Mouse (Mus musculus) G1E (cell line): ENCODE measurements at regions not wholly inside any gene's neighbourhood (a gene's known extent, or its start where the extent isn't known, plus 50 kb on each side); places are given as distances from the start of the nearest gene placed in this dataset.

Experiments used
- ATAC-seq: 2 replicates; pipeline ENCODE4 v1.8.0; 2016; ENCODE audit warnings: mild to moderate bottlenecking; ENCODE audit not compliant: insufficient number of reproducible peaks, poor library complexity, low FRiP score, severe bottlenecking; ENCODE audit errors: extremely low read depth
- DNase-seq: peaks from one replicate; pipeline ENCODE4 v3.0.0; 2012; ENCODE audit warnings: low spot score
- H3K27me3 ChIP-seq: 2 replicates; pipeline ENCODE4 v1.6.1; 2012; ENCODE audit warnings: mild to moderate bottlenecking, low read length, inconsistent platforms; ENCODE audit not compliant: insufficient read depth
- H3K36me3 ChIP-seq: replicated peaks from 2 replicates; pipeline ENCODE3; 2012; ENCODE audit warnings: mild to moderate bottlenecking, inconsistent platforms
- H3K4me1 ChIP-seq: 2 replicates; pipeline ENCODE4 v1.6.1; 2012; ENCODE audit warnings: low read depth, low read length, inconsistent platforms, mixed read lengths; ENCODE audit not compliant: insufficient read depth
- H3K4me3 ChIP-seq: 2 replicates; pipeline ENCODE4 v1.5.1; 2012; ENCODE audit warnings: low read depth, mild to moderate bottlenecking, inconsistent platforms, low read length, moderate library complexity, mixed read lengths
- H3K9me3 ChIP-seq: replicated peaks from 2 replicates; pipeline ENCODE4 v1.6.1; 2012; ENCODE audit warnings: inconsistent platforms
- CTCF ChIP-seq: IDR thresholded peaks from 2 replicates; pipeline ENCODE4 v1.5.1; 2012; ENCODE audit warnings: low read depth, low read length, inconsistent platforms, mixed read lengths
- GATA1 ChIP-seq: IDR thresholded peaks from 2 replicates; pipeline ENCODE4 v1.6.1; 2012; ENCODE audit warnings: borderline replicate concordance, low read length, inconsistent platforms, mixed read lengths
- GATA2 ChIP-seq: IDR thresholded peaks from 2 replicates; pipeline ENCODE4 v1.6.1; 2012; ENCODE audit warnings: low read depth, low read length, inconsistent platforms, borderline replicate concordance
- POLR2AphosphoS5 ChIP-seq: IDR thresholded peaks from 2 replicates; pipeline ENCODE4 v1.6.1; 2012; ENCODE audit warnings: low read depth, low read length, inconsistent platforms; ENCODE audit not compliant: insufficient replicate concordance
- TAL1 ChIP-seq: conservative IDR thresholded peaks from 2 replicates; pipeline ENCODE4 v1.6.1; 2012; ENCODE audit warnings: low read depth, low read length, inconsistent platforms, mixed read lengths

- no peaks in the 10 kb centered on the region for H3K36me3 ChIP-seq
- no peak overlapping the region for H3K4me3 ChIP-seq
- H3K4me1 ChIP-seq: peaks cover 20% of the 10 kb centered on the region
- no peaks in the 10 kb centered on the region for H3K27me3 ChIP-seq
- TF ChIP-seq TAL1 (no peak), GATA1 (no peak), GATA2 (no peak), CTCF (no peak), POLR2AphosphoS5 (no peak)
- DNase-seq (no peak), ATAC-seq (no peak)
- no peaks in the 10 kb centered on the region for H3K9me3 ChIP-seq
Measured at GRCm38 (mm10) chr2:45249658-45250057, 132.5 kb upstream of the Zeb2 start.

GRCm38 (mm10) chr2:45246061-45246945, 129.1 kb upstream of the Zeb2 start:
- TF ChIP-seq CTCF (no peak), TAL1 (no peak), POLR2AphosphoS5 (no peak), GATA1 (no peak), GATA2 (no peak)

GRCm38 (mm10) chr2:45245506-45245905, 128.3 kb upstream of the Zeb2 start:
- Histone ChIP-seq H3K4me3 (no peak overlapping the region), H3K9me3 (no peaks in the 10 kb centered on the region), H3K4me1 (peaks cover 38% of the 10 kb centered on the region), H3K36me3 (no peaks in the 10 kb centered on the region), H3K27me3 (no peaks in the 10 kb centered on the region)
- no peak for TF ChIP-seq TAL1
- TF ChIP-seq GATA1: no peak
- TF ChIP-seq CTCF: no peak
- no peak for TF ChIP-seq GATA2
- TF ChIP-seq POLR2AphosphoS5: no peak
- no peak for DNase-seq
- peak; percentile 62 for ATAC-seq

More at GRCm38 (mm10) chr2:45246061-45246945, 129.1 kb upstream of the Zeb2 start:
- peaks cover 30% of the 10 kb centered on the region for H3K4me1 ChIP-seq
- no peaks in the 10 kb centered on the region for H3K27me3 ChIP-seq
- no peaks in the 10 kb centered on the region for H3K36me3 ChIP-seq
- DNase-seq: no peak
- H3K9me3 ChIP-seq: no peaks in the 10 kb centered on the region
- H3K4me3 ChIP-seq: no peak overlapping the region
- no peak for ATAC-seq

GRCm38 (mm10) chr2:45244491-45244890, 127.3 kb upstream of the Zeb2 start:
- no peaks in the 10 kb centered on the region for H3K36me3 ChIP-seq
- H3K4me1 ChIP-seq: peaks cover 47% of the 10 kb centered on the region
- ATAC-seq (no peak), DNase-seq (no peak)
- no peaks in the 10 kb centered on the region for H3K27me3 ChIP-seq
- H3K9me3 ChIP-seq: no peaks in the 10 kb centered on the region
- TF ChIP-seq CTCF: no peak
- TF ChIP-seq GATA1: no peak
- TF ChIP-seq GATA2: no peak
- TF ChIP-seq POLR2AphosphoS5: no peak
- TF ChIP-seq TAL1: no peak
- H3K4me3 ChIP-seq: no peak overlapping the region

GRCm38 (mm10) chr2:45239501-45240292, 122.5 kb upstream of the Zeb2 start:
- ATAC-seq: peak; percentile 96
- Histone ChIP-seq H3K27me3 (no peaks in the 10 kb centered on the region), H3K36me3 (no peaks in the 10 kb centered on the region), H3K4me3 (peak overlapping the region; percentile 30; the same call in 1 of the 2 replicates), H3K9me3 (no peaks in the 10 kb centered on the region), H3K4me1 (peaks cover 50% of the 10 kb centered on the region)
- TF ChIP-seq POLR2AphosphoS5 (no peak), TAL1 (peak; percentile 83), GATA1 (no peak), CTCF (no peak), GATA2 (no peak)
- peak; percentile 48 for DNase-seq

- no peak overlapping the region; the same call in 1 of the 2 replicates for H3K4me3 ChIP-seq
- ATAC-seq (no peak), DNase-seq (no peak)
- H3K36me3 ChIP-seq: no peaks in the 10 kb centered on the region
- TF ChIP-seq GATA2: no peak
- no peak for TF ChIP-seq TAL1
- TF ChIP-seq POLR2AphosphoS5: no peak
- no peak for TF ChIP-seq GATA1
- no peak for TF ChIP-seq CTCF
- no peaks in the 10 kb centered on the region for H3K27me3 ChIP-seq
- peaks cover 46% of the 10 kb centered on the region for H3K4me1 ChIP-seq
- no peaks in the 10 kb centered on the region for H3K9me3 ChIP-seq
Measured at GRCm38 (mm10) chr2:45239001-45239400, 121.8 kb upstream of the Zeb2 start.
